Mouse (Mus musculus) lung, postnatal 0 days (tissue): ENCODE data around the gene Luzp1.

Experiments used
- CTCF ChIP-seq: IDR thresholded peaks from 2 replicates; pipeline ENCODE4 v1.5.1; 2016; ENCODE audit warnings: antibody characterized with exemption, mild to moderate bottlenecking
- EP300 ChIP-seq: IDR thresholded peaks from 2 replicates; pipeline ENCODE4 v1.6.1; 2016; ENCODE audit warnings: antibody characterized with exemption, mild to moderate bottlenecking, control low read depth

DNA sequence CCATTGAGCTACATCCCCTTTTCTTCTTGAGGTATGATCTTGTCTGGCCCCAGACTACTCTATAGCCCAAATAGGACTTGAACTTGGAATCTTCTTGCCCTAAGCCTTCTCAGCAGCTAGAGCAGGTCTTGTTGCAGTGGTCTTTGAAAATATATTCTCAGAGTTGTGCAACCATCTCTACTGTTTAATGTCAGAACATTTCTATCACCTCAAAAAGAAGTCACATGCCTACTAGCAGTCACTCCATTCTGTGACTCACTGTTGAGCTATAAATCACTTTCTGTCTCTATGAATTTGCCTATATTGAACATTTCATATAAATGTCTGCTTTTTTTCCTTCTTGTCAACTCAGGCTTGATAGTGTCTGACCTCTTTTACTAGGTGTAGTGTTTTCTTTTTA lies 26.4 kb downstream of the Luzp1 start:
- TF ChIP-seq CTCF (no peak), EP300 (no peak)
